Mouse (Mus musculus) frontal cortex, postnatal 25 days (tissue): ENCODE data around the gene Tpi1.
"Not testable (repeated sequence)": the region's sequence is repeated elsewhere in the genome, so short reads cannot be mapped to it uniquely, and the experiment has no call there.

Experiments used
- DNase-seq, 2 experiments: peaks; one replicate each; pipeline ENCODE4 v3.0.0; 2022; ENCODE audit warnings: low spot score in 2 of 2

Tpi1 gene

GRCm38 (mm10) chr6:124809052-124809774 lies 4.9 kb downstream of the Tpi1 start:
- peak in 1 of 2 experiments; percentile 45 for DNase-seq

GRCm38 (mm10) chr6:124808358-124809012 lies 5.6 kb downstream of the Tpi1 start, which contains the start of gene Spsb2:
Gene Spsb2 (plus strand): TSS chr6:124808661.
- no peak for DNase-seq

- DNase-seq = no peak
Observed at GRCm38 (mm10) chr6:124807986-124808357, 6.1 kb downstream of the Tpi1 start.

- DNase-seq = no peak
Observed at GRCm38 (mm10) chr6:124807366-124807765, 6.7 kb downstream of the Tpi1 start.

- no peak for DNase-seq
Observed at GRCm38 (mm10) chr6:124806446-124807140, 7.5 kb downstream of the Tpi1 start.

- peak; percentile 89 to 97 for DNase-seq
Observed at GRCm38 (mm10) chr6:124805341-124806321, 8.5 kb downstream of the Tpi1 start.

GRCm38 (mm10) chr6:124804341-124804740 lies 9.8 kb downstream of the Tpi1 start:
- DNase-seq = no peak

- not testable (repeated sequence) for DNase-seq
Observed at GRCm38 (mm10) chr6:124803691-124804090, 10.4 kb downstream of the Tpi1 start.

- no peak for DNase-seq
Observed at GRCm38 (mm10) chr6:124803061-124803460, 11.0 kb downstream of the Tpi1 start.

GRCm38 (mm10) chr6:124802400-124802799 lies 11.7 kb downstream of the Tpi1 start:
- DNase-seq = not testable (repeated sequence)

GRCm38 (mm10) chr6:124796200-124796599 lies 17.9 kb downstream of the Tpi1 start:
- DNase-seq = no peak

GRCm38 (mm10) chr6:124795781-124796180 lies 18.3 kb downstream of the Tpi1 start:
- DNase-seq = no peak

- DNase-seq = no peak
Observed at GRCm38 (mm10) chr6:124791911-124792310, 22.2 kb downstream of the Tpi1 start.

- no peak for DNase-seq
Observed at GRCm38 (mm10) chr6:124790121-124790520, 24.0 kb downstream of the Tpi1 start.

- DNase-seq = no peak
Observed at GRCm38 (mm10) chr6:124789519-124789918, 24.6 kb downstream of the Tpi1 start.

- DNase-seq = no peak
Observed at GRCm38 (mm10) chr6:124787722-124788121, 26.4 kb downstream of the Tpi1 start.

- no peak for DNase-seq
Observed at GRCm38 (mm10) chr6:124786756-124787420, 27.2 kb downstream of the Tpi1 start.

GRCm38 (mm10) chr6:124782436-124782835 lies 31.7 kb downstream of the Tpi1 start:
- no peak for DNase-seq

GRCm38 (mm10) chr6:124780917-124781316 lies 33.2 kb downstream of the Tpi1 start:
- DNase-seq = no peak

- no peak for DNase-seq
Observed at GRCm38 (mm10) chr6:124779984-124780416, 34.1 kb downstream of the Tpi1 start.
